In the genomic region with DNA sequence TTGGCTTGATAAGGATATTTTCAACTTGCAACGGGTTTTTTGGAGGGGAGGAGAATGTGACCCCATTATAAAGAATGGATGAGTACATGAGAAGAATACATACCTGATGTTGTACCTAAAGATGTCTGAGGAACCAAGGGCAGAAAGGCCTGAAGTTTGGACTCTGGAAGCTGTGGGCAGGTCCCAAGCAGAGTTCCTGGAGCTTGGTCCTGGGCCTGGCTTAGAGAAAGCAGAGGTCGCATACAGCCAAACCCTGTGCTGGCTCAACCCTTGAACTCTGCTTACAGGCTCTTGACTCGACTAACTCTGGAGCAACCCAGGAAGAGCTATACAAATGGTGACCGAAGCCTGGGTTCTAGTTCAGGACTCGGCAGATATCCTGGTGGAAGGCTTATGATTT, we compare ENCODE assay signal across 28 mouse cellular contexts. TPM values are rescaled to one million over a fixed set of nuclear protein-coding genes. Genes with fewer than 3 reads are reported as not detected.
"Had no signal": no experiment of that assay in that cellular context is flagged by ENCODE, and none has a peak within 500 bp of the region (broad histone marks: within the 10 kb centered on the region; RNA-seq: fewer than 3 reads in every experiment).

No protein-coding gene starts in this region.

- H3K4me1 ChIP-seq: forebrain, embryonic 15.5 days; heart, embryonic 12.5 days; hindbrain, embryonic 10.5 days; hindbrain, embryonic 12.5 days; intestine, embryonic 15.5 days; limb, embryonic 10.5 days; limb, embryonic 12.5 days; liver, embryonic 13.5 days; liver, embryonic 15.5 days had no signal

- H3K9me3 ChIP-seq: forebrain, embryonic 15.5 days; heart, embryonic 10.5 days; heart, embryonic 12.5 days; hindbrain, embryonic 10.5 days; hindbrain, embryonic 12.5 days; intestine, embryonic 15.5 days; limb, embryonic 10.5 days; limb, embryonic 12.5 days; liver, embryonic 13.5 days; liver, embryonic 15.5 days had no signal

- H3K4me3 ChIP-seq: forebrain, embryonic 15.5 days; heart, embryonic 10.5 days; heart, embryonic 12.5 days; hindbrain, embryonic 10.5 days; hindbrain, embryonic 12.5 days; intestine, embryonic 15.5 days; layer of hippocampus, adult 2 months; left cerebral cortex, adult 2 months; limb, embryonic 10.5 days; limb, embryonic 12.5 days; liver, embryonic 13.5 days; liver, embryonic 15.5 days had no signal

- H3K36me3 ChIP-seq: forebrain, embryonic 15.5 days; heart, embryonic 10.5 days; heart, embryonic 12.5 days; hindbrain, embryonic 10.5 days; hindbrain, embryonic 12.5 days; intestine, embryonic 15.5 days; limb, embryonic 10.5 days; limb, embryonic 12.5 days; liver, embryonic 13.5 days; liver, embryonic 15.5 days had no signal

- H3K9ac ChIP-seq: forebrain, embryonic 15.5 days; forebrain, postnatal 0 days; heart, embryonic 12.5 days; hindbrain, embryonic 12.5 days; hindbrain, embryonic 14.5 days; intestine, embryonic 15.5 days; limb, embryonic 12.5 days; liver, embryonic 13.5 days; liver, embryonic 15.5 days had no signal

- H3K4me2 ChIP-seq: forebrain, embryonic 15.5 days; heart, embryonic 12.5 days; hindbrain, embryonic 12.5 days; hindbrain, embryonic 14.5 days; intestine, embryonic 15.5 days; limb, embryonic 12.5 days; liver, embryonic 11.5 days; liver, embryonic 13.5 days; liver, embryonic 15.5 days had no signal

- H3K27ac ChIP-seq: forebrain, embryonic 15.5 days; heart, embryonic 10.5 days; hindbrain, embryonic 10.5 days; hindbrain, embryonic 12.5 days; hindbrain, embryonic 14.5 days; intestine, embryonic 15.5 days; layer of hippocampus, adult 2 months; left cerebral cortex, adult 2 months; limb, embryonic 10.5 days; limb, embryonic 12.5 days; liver, embryonic 13.5 days; liver, embryonic 15.5 days had no signal

- DNase-seq: forebrain, postnatal 0 days; gastrocnemius, postnatal 14 days; gastrocnemius, postnatal 36 days; heart, adult 11 months; heart, postnatal 10 days; heart, postnatal 4 days; kidney, postnatal 14 days; liver; liver, embryonic 13.5 days had no signal

- ATAC-seq: forebrain, embryonic 15.5 days; forebrain, postnatal 0 days; hindbrain, embryonic 16.5 days; inflammation-experienced regulatory T-cells, adult 6 months; intestine, embryonic 15.5 days; intestine, postnatal 0 days had no signal

- H3K27me3 ChIP-seq: forebrain, embryonic 15.5 days; heart, embryonic 12.5 days; hindbrain, embryonic 12.5 days; intestine, embryonic 15.5 days; limb, embryonic 12.5 days; liver, embryonic 13.5 days; liver, embryonic 15.5 days had no signal

RNA-seq across cellular contexts. Expression of a gene that starts 14.4 kb away (rescaled TPM):
- polyA plus RNA-seq: forebrain, embryonic 15.5 days; forebrain, postnatal 0 days; heart, embryonic 10.5 days; heart, embryonic 12.5 days; heart, embryonic 14.5 days; heart, embryonic 16.5 days; hindbrain, embryonic 10.5 days; hindbrain, embryonic 12.5 days; hindbrain, embryonic 14.5 days; hindbrain, embryonic 16.5 days; inflammation-experienced regulatory T-cells, adult 6 months; limb, embryonic 10.5 days; limb, embryonic 12.5 days; limb, embryonic 14.5 days; liver, embryonic 11.5 days; liver, embryonic 13.5 days; liver, embryonic 15.5 days had no signal

RNA-seq across cellular contexts. Expression of a gene that starts 30.2 kb away (rescaled TPM):
- polyA plus RNA-seq: forebrain, embryonic 15.5 days; inflammation-experienced regulatory T-cells, adult 6 months; limb, embryonic 10.5 days; liver, embryonic 13.5 days; liver, embryonic 15.5 days had no signal
